Mouse (Mus musculus) CH12.LX (cell line): Measurements from ENCODE around the gene Lamc1. TPM values are rescaled to one million over a fixed set of nuclear protein-coding genes. Genes with fewer than 3 reads are reported as not detected.
A peak's percentile ranks its signal among the peaks of the same experiment; 100 is the strongest.

Experiments
- DNase-seq: peaks from one replicate; pipeline ENCODE4 v3.0.0-alpha.2; 2013; ENCODE audit errors: extremely low read depth
- H3K27ac ChIP-seq: 2 replicates; pipeline ENCODE4 v1.5.1; 2012; ENCODE audit warnings: low read depth, mild to moderate bottlenecking, control low read depth, moderate library complexity; ENCODE audit not compliant: insufficient read depth
- H3K27me3 ChIP-seq: replicated peaks from 2 replicates; pipeline ENCODE3; 2012; ENCODE audit warnings: inconsistent platforms
- H3K36me3 ChIP-seq, 2 experiments: replicated peaks in 1 of 2; 2 replicates each; pipeline versions ENCODE3 to v1.6.1; 2012; ENCODE audit warnings: inconsistent platforms in 1 of 2, low read length in 1 of 2, mild to moderate bottlenecking in 1 of 2, mixed read lengths in 1 of 2, moderate library complexity in 1 of 2; ENCODE audit not compliant: control insufficient read depth in 1 of 2, insufficient read depth in 1 of 2
- H3K4me1 ChIP-seq, 2 experiments: 2 replicates each; pipeline ENCODE4 v1.6.1; 2012; ENCODE audit warnings: inconsistent platforms in 1 of 2, moderate library complexity in 1 of 2; ENCODE audit not compliant: insufficient read depth in 2 of 2, control insufficient read depth in 1 of 2
- H3K4me2 ChIP-seq: 2 replicates; pipeline ENCODE4 v1.6.1; 2012; ENCODE audit warnings: low read depth, mild to moderate bottlenecking, control low read depth; ENCODE audit not compliant: poor library complexity, insufficient read depth, severe bottlenecking
- H3K4me3 ChIP-seq, 3 experiments: fragments of 150-350 bp in 1 of 3; sonication (generic) in 1 of 3; replicated peaks in 1 of 3; 2 replicates each; pipeline versions ENCODE3 to v1.5.1; 2011 to 2012; ENCODE audit warnings: low read depth in 2 of 3, low read length in 2 of 3, mild to moderate bottlenecking in 2 of 3, moderate library complexity in 2 of 3, control low read depth in 1 of 3, improper control_type of control experiment in 1 of 3, inconsistent platforms in 1 of 3, mixed read lengths in 1 of 3; ENCODE audit not compliant: poor library complexity in 1 of 3
- H3K79me2 ChIP-seq: replicated peaks from 2 replicates; pipeline ENCODE4 v1.6.1; 2012; ENCODE audit warnings: mild to moderate bottlenecking, moderate library complexity; ENCODE audit not compliant: control insufficient read depth, poor library complexity, insufficient read depth, severe bottlenecking; ENCODE audit errors: extremely low read depth
- H3K9ac ChIP-seq: 2 replicates; pipeline ENCODE4 v1.6.1; 2012; ENCODE audit warnings: low read depth, mild to moderate bottlenecking, control low read depth, moderate library complexity; ENCODE audit not compliant: insufficient read depth
- H3K9me3 ChIP-seq: replicated peaks from 2 replicates; pipeline ENCODE3; 2012; ENCODE audit warnings: low read length, inconsistent platforms, mixed read lengths
- BHLHE40 ChIP-seq: IDR thresholded peaks from 2 replicates; pipeline ENCODE4 v1.6.1; 2011; ENCODE audit warnings: mild to moderate bottlenecking, low read depth, low read length, improper control_type of control experiment
- CHD1 ChIP-seq: IDR thresholded peaks from 2 replicates; pipeline ENCODE4 v1.6.1; 2012; ENCODE audit warnings: low read depth, low read length, improper control_type of control experiment, inconsistent platforms
- CHD2 ChIP-seq: IDR thresholded peaks from 2 replicates; pipeline ENCODE4 v1.6.1; 2011; ENCODE audit warnings: low read length, improper control_type of control experiment
- ELF1 ChIP-seq: IDR thresholded peaks from 2 replicates; pipeline ENCODE4 v1.6.1; 2014; ENCODE audit warnings: low read depth, mild to moderate bottlenecking, inconsistent platforms, low read length, improper control_type of control experiment
- EP300 ChIP-seq: IDR thresholded peaks from 2 replicates; pipeline ENCODE4 v1.6.1; 2011; ENCODE audit warnings: low read length, improper control_type of control experiment
- ETS1 ChIP-seq: conservative IDR thresholded peaks from 2 replicates; pipeline ENCODE4 v1.6.1; 2012; ENCODE audit warnings: low read depth, mild to moderate bottlenecking, inconsistent platforms, low read length, improper control_type of control experiment, moderate library complexity
- IRF4 ChIP-seq: IDR thresholded peaks from 2 replicates; pipeline ENCODE4 v1.6.1; 2014; ENCODE audit warnings: low read depth, mild to moderate bottlenecking, inconsistent platforms, low read length, improper control_type of control experiment
- MAX ChIP-seq: IDR thresholded peaks from 2 replicates; pipeline ENCODE4 v1.6.1; 2011; ENCODE audit warnings: low read length, improper control_type of control experiment
- MAZ ChIP-seq: IDR thresholded peaks from 2 replicates; pipeline ENCODE4 v1.6.1; 2012; ENCODE audit warnings: low read depth, mild to moderate bottlenecking, inconsistent platforms, low read length, improper control_type of control experiment, moderate library complexity
- MEF2A ChIP-seq: IDR thresholded peaks from 2 replicates; pipeline ENCODE4 v1.6.1; 2014; ENCODE audit warnings: low read depth, mild to moderate bottlenecking, inconsistent platforms, low read length, improper control_type of control experiment, borderline replicate concordance
- MXI1 ChIP-seq: IDR thresholded peaks from 2 replicates; pipeline ENCODE4 v1.6.1; 2011; ENCODE audit warnings: mild to moderate bottlenecking, low read depth, low read length, improper control_type of control experiment
- MYC ChIP-seq: IDR thresholded peaks from 2 replicates; pipeline ENCODE4 v1.6.1; 2011; ENCODE audit warnings: low read depth, mild to moderate bottlenecking, improper control_type of control experiment, low read length
- NELFE ChIP-seq: IDR thresholded peaks from 2 replicates; pipeline ENCODE4 v1.6.1; 2011; ENCODE audit warnings: low read depth, low read length, improper control_type of control experiment
- PAX5 ChIP-seq: IDR thresholded peaks from 2 replicates; pipeline ENCODE4 v1.6.1; 2012; ENCODE audit warnings: low read length, inconsistent platforms, mixed read lengths
- POLR2AphosphoS2 ChIP-seq: IDR thresholded peaks from 2 replicates; pipeline ENCODE4 v1.6.1; 2011; ENCODE audit warnings: low read depth, low read length, improper control_type of control experiment
- RAD21 ChIP-seq: IDR thresholded peaks from 2 replicates; pipeline ENCODE4 v1.6.1; 2011; ENCODE audit warnings: low read depth, mild to moderate bottlenecking, low read length, improper control_type of control experiment, moderate library complexity
- SIN3A ChIP-seq: IDR thresholded peaks from 2 replicates; pipeline ENCODE4 v1.6.1; 2012; ENCODE audit warnings: low read length, improper control_type of control experiment, inconsistent platforms
- TBP ChIP-seq: conservative IDR thresholded peaks from 2 replicates; pipeline ENCODE4 v1.6.1; 2011; ENCODE audit warnings: low read depth, low read length, improper control_type of control experiment
- UBTF ChIP-seq: IDR thresholded peaks from 2 replicates; pipeline ENCODE4 v1.6.1; 2012; ENCODE audit warnings: low read depth, mild to moderate bottlenecking, inconsistent platforms, low read length, improper control_type of control experiment, moderate library complexity
- USF1 ChIP-seq: IDR thresholded peaks from 2 replicates; pipeline ENCODE4 v1.6.1; 2014; ENCODE audit warnings: low read depth, mild to moderate bottlenecking, inconsistent platforms, low read length, improper control_type of control experiment
- ZC3H11A ChIP-seq: IDR thresholded peaks from 2 replicates; pipeline ENCODE4 v1.6.1; 2012; ENCODE audit warnings: low read depth, mild to moderate bottlenecking, inconsistent platforms, low read length, improper control_type of control experiment
- ZKSCAN1 ChIP-seq: IDR thresholded peaks from 2 replicates; pipeline ENCODE4 v1.6.1; 2012; ENCODE audit warnings: low read depth, inconsistent platforms, low read length, improper control_type of control experiment, borderline replicate concordance
- ZMIZ1 ChIP-seq: IDR thresholded peaks from 2 replicates; pipeline ENCODE4 v1.6.1; 2012; ENCODE audit warnings: low read depth, mild to moderate bottlenecking, inconsistent platforms, low read length, improper control_type of control experiment
- ZNF384 ChIP-seq: IDR thresholded peaks from 2 replicates; pipeline ENCODE4 v1.6.1; 2012; ENCODE audit warnings: low read depth, low read length, improper control_type of control experiment, inconsistent platforms
- dilution Hi-C: fragments of 300-500 bp; cut with MboI; formaldehyde crosslinking; loops from 2 replicates; pipeline ENCODE4 v1.14.3; 2020; ENCODE audit warnings: low sequenced_read_pairs; ENCODE audit not compliant: extremely low pct_unique_long_range_greater_than_20kb, extremely low pct_ligation_motif_present
- in situ Hi-C: fragments of 300-500 bp; cut with MboI; formaldehyde crosslinking; loops from 3 replicates; pipeline ENCODE4 v1.14.3; 2019; ENCODE audit warnings: low sequenced_read_pairs, low pct_ligation_motif_present, low pct_unique_long_range_greater_than_20kb, mixed read lengths
- polyA plus RNA-seq: library from polyadenylated mRNA; unstranded; fragments of >175 nt; gene quantifications from 2 replicates; pipeline ENCODE4 v1.2.1, GENCODE M21; 2012; ENCODE audit warnings: low read depth; ENCODE audit not compliant: insufficient read length
- total RNA-seq, 2 experiments: library from RNA; depleted of rRNA; stranded (reverse); fragments of 300-350 nt in 1 of 2; fragments of >200 nt in 1 of 2; gene quantifications; 2 replicates each; pipeline ENCODE4 v1.2.3; 2012 to 2014

The Lamc1 gene
- total and polyA plus RNA-seq, 3 experiments: 5.7 to 16.7 (median 10.5) TPM

DNA sequence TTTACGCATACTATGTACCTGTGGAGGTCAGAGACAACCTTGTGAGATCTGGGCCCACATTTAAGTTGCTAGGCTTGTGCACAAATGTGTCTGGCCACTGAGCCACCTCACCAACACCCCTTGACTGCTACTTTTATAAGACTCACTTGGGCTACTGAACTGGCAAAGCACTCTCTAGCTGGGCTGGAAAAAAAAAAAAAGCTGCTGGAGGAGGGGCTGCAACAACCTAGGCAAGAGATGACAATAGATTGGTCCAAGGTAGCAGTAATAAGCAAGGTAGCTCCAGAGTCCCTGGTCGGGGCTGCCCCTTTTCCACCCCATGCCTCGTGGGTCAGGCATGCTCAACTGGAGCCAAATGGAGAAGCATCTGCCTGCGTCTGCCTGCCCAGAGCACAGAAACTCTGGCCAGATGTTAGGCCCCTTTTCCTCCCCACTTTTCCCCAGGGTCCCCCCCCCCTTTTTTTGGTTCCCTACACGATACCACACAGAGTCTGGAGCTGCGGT is 63.7 kb downstream of the Lamc1 start:
- Histone ChIP-seq H3K4me2 (peak overlapping the region; percentile 1; the same call in 1 of the 2 replicates), H3K27me3 (no peaks in the 10 kb centered on the region), H3K9ac (0 out of 2 replicates have a peak overlapping the region, but pooled peaks have one; percentile 13), H3K36me3 (peaks cover 0 to 3% of the 10 kb centered on the region in 2 experiments), H3K9me3 (no peaks in the 10 kb centered on the region), H3K4me1 (peaks cover 14 to 24% of the 10 kb centered on the region in 2 experiments), H3K4me3 (no peak overlapping the region), H3K27ac (no peak overlapping the region), H3K79me2 (no peaks in the 10 kb centered on the region)
- no peak for TF ChIP-seq ETS1
- no peak for TF ChIP-seq ZKSCAN1
- no peak for TF ChIP-seq CHD1
- TF ChIP-seq EP300: peak; percentile 46
- no peak for TF ChIP-seq CHD2
- TF ChIP-seq ELF1: no peak
- no peak for TF ChIP-seq USF1
- TF ChIP-seq IRF4: 0 out of 2 replicates have a peak, but pooled peaks have one; percentile 24
- TF ChIP-seq MYC: peak; percentile 52; the same call in 1 of the 2 replicates
- TF ChIP-seq UBTF: 0 out of 2 replicates have a peak, but pooled peaks have one; percentile 28
- no peak for TF ChIP-seq POLR2AphosphoS2
- no peak for TF ChIP-seq PAX5
- TF ChIP-seq ZMIZ1: no peak
- TF ChIP-seq ZC3H11A: no peak
- TF ChIP-seq ZNF384: peak; percentile 90
- no peak for TF ChIP-seq TBP
- peak; percentile 23; the same call in 1 of the 2 replicates for TF ChIP-seq BHLHE40
- no peak for TF ChIP-seq RAD21
- TF ChIP-seq SIN3A: no peak
- TF ChIP-seq NELFE: no peak
- peak; percentile 14; the same call in 1 of the 2 replicates for TF ChIP-seq MXI1
- TF ChIP-seq MAZ: 0 out of 2 replicates have a peak, but pooled peaks have one; percentile 51
- TF ChIP-seq MAX: peak; percentile 77
- 0 out of 2 replicates have a peak, but pooled peaks have one; percentile 27 for TF ChIP-seq MEF2A
- dilution Hi-C loops: no loop called here
- in situ Hi-C loops: no loop called here
- peak; percentile 59 for DNase-seq
